ENCODE assay signal across 22 mouse cellular contexts in genomic region chr2:113689660-113690059, GRCm38 (mm10).
DNase-seq lines count a peak whose midpoint lies in the region; ATAC-seq lines count a peak whose summit lies in the region.
"Had no signal": no experiment of that assay in that cellular context is flagged by ENCODE, and none has a peak within 500 bp of the region (broad histone marks: within the 10 kb centered on the region; RNA-seq: fewer than 3 reads in every experiment).

No protein-coding gene starts in this region.

- ATAC-seq in common myeloid progenitor, adult 5-6 weeks (replicated peaks; ENCODE audit: low read depth, poor library complexity, severe bottlenecking) = peak; percentile 90
- ATAC-seq: activated CD4-positive, CD25-positive, alpha-beta regulatory T cell, adult 4 months; forebrain, embryonic 16.5 days; inflammation-experienced regulatory T-cells, adult 6 months; liver, embryonic 12.5 days had no signal

- DNase-seq in 3134 (ENCODE audit: extremely low read depth, insufficient read length, low spot score) (peak; percentile 57), 3T3-L1 (ENCODE audit: low read depth, low spot score) (peak; percentile 98)
- DNase-seq in lung, postnatal 25 days (ENCODE audit: low spot score) = peak; percentile 16
- no peak for DNase-seq in cerebellum, postnatal 36 days
- DNase-seq in gastrocnemius, postnatal 36 days = no peak
- no peak for DNase-seq in thymus, postnatal 4 days
- DNase-seq: adrenal gland, adult 8-10 months; cerebellum, adult 11-12 months; cerebellum, postnatal 14 days; embryo, embryonic 11 days; gastrocnemius, postnatal 10 days; heart, adult 2 months; heart, postnatal 14 days; kidney, adult 8-10 months; kidney, postnatal 14 days; layer of hippocampus, postnatal 36 days; thymus, postnatal 36 days had no signal

- intact Hi-C loops in gastrocnemius, postnatal 36 days (cut with DNase I) = no loop called here

Comparison
In these comparisons a context has a peak if more than half of its experiments do, and no peak if none do; other contexts are left out.
1. DNase-seq: peak in 3134 (single experiment), 3T3-L1 (single experiment) and lung, postnatal 25 days (single experiment); none in cerebellum, postnatal 36 days (0 of 2), gastrocnemius, postnatal 36 days (0 of 2) and thymus, postnatal 4 days (single experiment).